Mouse (Mus musculus): Measurements from ENCODE around the gene Olfr313. TPM values are rescaled to one million over a fixed set of nuclear protein-coding genes. Genes with fewer than 3 reads are reported as not detected.
"Not testable (repeated sequence)": the region's sequence is repeated elsewhere in the genome, so short reads cannot be mapped to it uniquely, and the experiment has no call there.

The Olfr313 gene
- not detected in 2 replicates for polyA plus RNA-seq (2012; ENCODE audit: insufficient read depth, insufficient read length, low replicate concordance, missing spikeins)

- not testable (repeated sequence) for H3K27ac ChIP-seq (ENCODE audit: insufficient read depth, low read depth, low read length); H3K4me1 ChIP-seq (ENCODE audit: control insufficient read depth, insufficient read depth, low read length); H3K4me3 ChIP-seq (ENCODE audit: insufficient read depth, low read depth, low read length)
- 64% methylated on average over 1 of the region's 1 CpGs for WGBS
These were observed at the start of gene Olfr313 for GRCm38 (mm10) chr11:58814700-58815099. Olfr313 (plus strand) TSS chr11:58815000.

GRCm38 (mm10) chr11:58772888-58773287, 41.9 kb upstream of the Olfr313 start, which contains the start of gene Olfr315:
Olfr315 (plus strand) TSS chr11:58773188.
- Histone ChIP-seq H3K27ac (ENCODE audit: insufficient read depth, low read depth, low read length) (no peak within 1 kb of the TSS), H3K4me3 (ENCODE audit: insufficient read depth, low read depth, low read length) (no peak within 1 kb of the TSS), H3K4me1 (ENCODE audit: control insufficient read depth, insufficient read depth, low read length) (no peaks in the 10 kb centered on the region)
- TF ChIP-seq CTCF (IDR thresholded peaks at IDR 0.05; ENCODE audit: insufficient read depth, low read depth, low read length) (no peak), POLR2A (IDR thresholded peaks at IDR 0.05; ENCODE audit: insufficient read depth, low read depth, low read length) (no peak)

- H3K27ac ChIP-seq (ENCODE audit: insufficient read depth, low read depth, low read length) = no peak within 1 kb of the TSS
- 82% methylated on average over 6 of the region's 6 CpGs for WGBS
- TF ChIP-seq CTCF (IDR thresholded peaks at IDR 0.05; ENCODE audit: insufficient read depth, low read depth, low read length) (no peak), POLR2A (IDR thresholded peaks at IDR 0.05; ENCODE audit: insufficient read depth, low read depth, low read length) (no peak)
- H3K4me3 ChIP-seq (ENCODE audit: insufficient read depth, low read depth, low read length) = no peak within 1 kb of the TSS
- no peaks in the 10 kb centered on the region for H3K4me1 ChIP-seq (ENCODE audit: control insufficient read depth, insufficient read depth, low read length)
These were observed 32.2 kb upstream of the Olfr313 start, which contains the start of gene Olfr314 for GRCm38 (mm10) chr11:58782480-58783089. Olfr314 (plus strand) TSS chr11:58782952.

- Histone ChIP-seq H3K4me1 (ENCODE audit: control insufficient read depth, insufficient read depth, low read length) (no peaks in the 10 kb centered on the region; the same call in 1 of the 2 replicates), H3K27ac (ENCODE audit: insufficient read depth, low read depth, low read length) (no peak overlapping the region), H3K4me3 (ENCODE audit: insufficient read depth, low read depth, low read length) (no peak overlapping the region)
- WGBS = 88% methylated on average over 2 of the region's 2 CpGs
- TF ChIP-seq POLR2A (IDR thresholded peaks at IDR 0.05; ENCODE audit: insufficient read depth, low read depth, low read length) (no peak), CTCF (IDR thresholded peaks at IDR 0.05; ENCODE audit: insufficient read depth, low read depth, low read length) (no peak)
These were observed 30.6 kb upstream of the Olfr313 start for GRCm38 (mm10) chr11:58784182-58784581.

GRCm38 (mm10) chr11:58787651-58788050, 27.1 kb upstream of the Olfr313 start:
- Histone ChIP-seq H3K4me3 (ENCODE audit: insufficient read depth, low read depth, low read length) (no peak overlapping the region), H3K4me1 (ENCODE audit: control insufficient read depth, insufficient read depth, low read length) (peaks cover 2% of the 10 kb centered on the region; the same call in 1 of the 2 replicates), H3K27ac (ENCODE audit: insufficient read depth, low read depth, low read length) (no peak overlapping the region)
- WGBS = 79% methylated on average over 10 of the region's 10 CpGs
- no peak for TF ChIP-seq POLR2A (IDR thresholded peaks at IDR 0.05; ENCODE audit: insufficient read depth, low read depth, low read length)
- no peak for TF ChIP-seq CTCF (IDR thresholded peaks at IDR 0.05; ENCODE audit: insufficient read depth, low read depth, low read length)

- Histone ChIP-seq H3K4me1 (ENCODE audit: control insufficient read depth, insufficient read depth, low read length) (peaks cover 2% of the 10 kb centered on the region; the same call in 1 of the 2 replicates), H3K4me3 (ENCODE audit: insufficient read depth, low read depth, low read length) (no peak overlapping the region), H3K27ac (ENCODE audit: insufficient read depth, low read depth, low read length) (no peak overlapping the region)
- 90% methylated on average over 8 of the region's 8 CpGs for WGBS
- no peak for TF ChIP-seq POLR2A (IDR thresholded peaks at IDR 0.05; ENCODE audit: insufficient read depth, low read depth, low read length)
- no peak for TF ChIP-seq CTCF (IDR thresholded peaks at IDR 0.05; ENCODE audit: insufficient read depth, low read depth, low read length)
These were observed 26.5 kb upstream of the Olfr313 start for GRCm38 (mm10) chr11:58788346-58788745.

- 10% methylated on average over 3 of the region's 3 CpGs for WGBS
- Histone ChIP-seq H3K4me1 (ENCODE audit: control insufficient read depth, insufficient read depth, low read length) (peaks cover 2% of the 10 kb centered on the region; the same call in 1 of the 2 replicates), H3K4me3 (ENCODE audit: insufficient read depth, low read depth, low read length) (no peak overlapping the region), H3K27ac (ENCODE audit: insufficient read depth, low read depth, low read length) (no peak overlapping the region)
- TF ChIP-seq POLR2A (IDR thresholded peaks at IDR 0.05; ENCODE audit: insufficient read depth, low read depth, low read length) (no peak), CTCF (IDR thresholded peaks at IDR 0.05; ENCODE audit: insufficient read depth, low read depth, low read length) (no peak)
These were observed 25.3 kb upstream of the Olfr313 start for GRCm38 (mm10) chr11:58789532-58789931.

- no peak overlapping the region for H3K27ac ChIP-seq (ENCODE audit: insufficient read depth, low read depth, low read length)
- WGBS = 50% methylated on average over 2 of the region's 2 CpGs
- no peak overlapping the region for H3K4me3 ChIP-seq (ENCODE audit: insufficient read depth, low read depth, low read length)
- no peak for TF ChIP-seq CTCF (IDR thresholded peaks at IDR 0.05; ENCODE audit: insufficient read depth, low read depth, low read length)
- TF ChIP-seq POLR2A (IDR thresholded peaks at IDR 0.05; ENCODE audit: insufficient read depth, low read depth, low read length) = no peak
- H3K4me1 ChIP-seq (ENCODE audit: control insufficient read depth, insufficient read depth, low read length) = peaks cover 2% of the 10 kb centered on the region; the same call in 1 of the 2 replicates
These were observed 24.7 kb upstream of the Olfr313 start for GRCm38 (mm10) chr11:58790053-58790452.

- Histone ChIP-seq H3K4me3 (ENCODE audit: insufficient read depth, low read depth, low read length) (no peak overlapping the region), H3K27ac (ENCODE audit: insufficient read depth, low read depth, low read length) (no peak overlapping the region), H3K4me1 (ENCODE audit: control insufficient read depth, insufficient read depth, low read length) (peaks cover 2% of the 10 kb centered on the region; the same call in 1 of the 2 replicates)
- TF ChIP-seq CTCF (IDR thresholded peaks at IDR 0.05; ENCODE audit: insufficient read depth, low read depth, low read length) (no peak), POLR2A (IDR thresholded peaks at IDR 0.05; ENCODE audit: insufficient read depth, low read depth, low read length) (no peak)
- 74% methylated on average over 6 of the region's 6 CpGs for WGBS
These were observed 24.2 kb upstream of the Olfr313 start for GRCm38 (mm10) chr11:58790646-58791045.
